Mouse (Mus musculus): ENCODE data around the gene Srrt. TPM values are rescaled to one million over a fixed set of nuclear protein-coding genes. Genes with fewer than 3 reads are reported as not detected.

Gene Srrt
- 185 and 194 TPM in 2 replicates for polyA plus RNA-seq (2012; rRNA removed)

GRCm38 (mm10) chr5:137307071-137307912, at the start of gene Srrt:
Gene Srrt, minus strand, starts transcription at chr5:137307674.

DNA sequence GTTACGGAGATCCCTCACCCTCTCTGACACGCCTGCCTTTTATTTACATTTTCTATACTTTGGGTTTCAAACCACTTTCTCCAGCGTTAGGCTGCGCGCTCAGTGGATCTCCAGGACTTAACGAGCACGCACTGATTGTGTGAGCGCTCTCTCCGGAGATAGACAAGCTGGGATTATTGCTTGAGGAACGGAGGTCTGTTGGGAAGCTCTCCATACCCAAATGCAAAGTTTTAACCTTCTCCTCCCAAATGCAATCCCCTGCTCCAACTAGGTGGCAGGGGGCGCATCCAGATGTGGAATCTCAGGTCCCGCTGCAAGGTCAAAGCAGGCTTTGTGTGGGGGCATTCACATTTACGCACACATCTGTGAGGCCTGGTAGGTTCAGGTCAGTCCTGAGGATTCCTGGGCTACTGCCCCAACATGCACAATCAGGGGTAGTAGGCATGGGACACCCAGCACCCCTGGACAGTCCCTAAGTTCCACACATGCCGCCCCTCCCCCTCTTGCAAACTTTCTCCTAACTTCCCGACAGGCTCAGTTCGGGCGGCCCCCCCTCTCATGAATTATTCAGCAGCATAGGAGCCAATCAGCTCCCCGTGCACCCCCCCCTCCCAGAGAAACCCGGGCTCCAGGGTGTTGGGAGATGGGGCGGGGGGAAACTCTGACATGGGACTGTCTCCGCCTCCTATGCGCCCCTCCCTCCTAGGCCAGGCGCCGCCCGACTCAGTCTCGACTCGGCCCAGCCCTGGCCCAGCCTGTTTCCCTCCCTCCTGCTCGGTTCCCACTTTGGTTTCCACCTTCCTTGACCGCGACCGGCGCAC, 42.1 kb upstream of the Srrt start, which contains the start of gene Ephb4:
TSS of gene Ephb4 (plus strand) at position 726 of the 821 bp plus-strand sequence.

DNA sequence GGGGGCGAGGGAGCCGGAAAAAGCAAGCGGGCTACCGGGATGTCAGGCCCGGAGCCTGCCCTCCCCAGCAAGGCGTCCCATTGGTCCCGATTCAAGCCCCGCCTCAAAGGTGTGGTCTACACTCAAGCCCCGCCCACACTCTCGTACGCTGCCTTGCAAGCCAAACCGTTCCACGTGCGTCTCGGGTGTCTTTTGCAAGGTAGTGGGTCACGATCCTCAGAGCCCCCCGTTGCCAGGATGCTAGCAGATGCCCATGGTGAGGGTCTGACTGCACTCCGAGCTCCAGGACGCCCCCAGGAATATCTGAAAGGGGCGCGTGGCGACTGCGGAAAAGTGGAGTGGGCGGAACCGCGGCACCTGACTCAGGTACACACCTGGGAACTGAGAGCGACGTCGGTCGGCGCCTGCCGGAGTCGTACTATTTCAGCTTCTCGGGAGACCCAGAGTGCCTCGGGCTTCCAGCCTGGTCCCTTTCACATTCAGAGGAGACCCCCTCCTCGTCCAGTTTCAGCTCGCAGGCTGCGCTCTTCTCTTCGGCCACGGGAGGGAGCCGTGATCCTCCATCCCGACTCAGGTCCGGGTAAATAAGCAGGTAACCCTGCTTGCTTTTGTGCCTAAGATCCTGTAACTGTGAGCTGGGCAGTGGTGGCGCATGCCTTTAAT, 26.2 kb upstream of the Srrt start, which contains the start of gene Slc12a9:
TSS of gene Slc12a9 (minus strand) at position 86 of the 663 bp plus-strand sequence.

GRCm38 (mm10) chr5:137314193-137315083, 7.0 kb upstream of the Srrt start, which contains the start of gene Trip6:
Gene Trip6, minus strand, starts transcription at chr5:137314404.

GRCm38 (mm10) chr5:137293839-137294743, 13.4 kb downstream of the Srrt start, which contains the start of gene Ufsp1:
Gene Ufsp1, plus strand, starts transcription at chr5:137294629.

DNA sequence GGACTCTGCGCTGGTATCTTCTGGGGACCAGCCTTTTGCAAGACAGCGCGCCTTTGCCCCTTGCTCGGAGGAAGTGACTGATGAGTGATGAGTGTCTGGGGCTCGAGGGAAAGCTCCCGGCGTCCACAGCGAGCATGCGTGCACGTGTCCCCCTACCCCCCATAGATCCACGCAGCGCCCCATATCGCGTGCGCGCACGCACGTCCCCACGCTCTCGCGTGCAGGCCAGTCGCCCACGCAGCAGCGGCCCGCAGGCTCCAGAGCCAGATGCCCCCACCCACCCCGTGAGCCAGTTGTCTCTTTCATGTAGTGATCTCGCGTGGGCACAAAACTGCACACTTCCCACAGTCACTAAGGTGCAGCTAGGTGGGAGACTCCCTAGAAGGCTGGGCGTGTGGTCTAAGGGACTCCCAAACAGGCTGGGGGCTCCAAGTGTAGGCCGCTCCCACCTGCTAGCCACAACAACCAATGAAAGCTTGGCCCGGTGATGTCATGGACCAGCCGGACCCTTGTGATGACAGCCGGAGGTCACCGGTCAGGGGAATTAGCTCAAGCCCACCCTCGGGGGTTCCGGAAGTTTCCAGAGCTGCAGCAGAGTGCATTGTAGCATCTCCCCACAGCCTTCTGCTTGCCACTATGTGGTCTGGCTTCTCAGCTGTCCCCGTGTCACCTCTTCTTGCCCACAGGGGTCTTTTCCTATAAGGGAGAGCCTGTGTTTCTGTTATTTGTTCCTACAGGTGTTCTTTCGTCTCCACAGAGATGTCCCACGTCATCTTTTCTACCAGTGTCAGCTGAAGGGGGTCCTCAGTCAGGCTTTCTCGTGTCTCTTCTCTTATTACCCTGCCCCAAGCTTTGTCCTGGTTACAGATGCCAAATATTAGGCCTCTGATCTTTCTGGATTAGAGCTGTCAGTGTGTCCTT, 20.2 kb downstream of the Srrt start, which contains the start of gene Ache:
TSS of gene Ache (plus strand) at position 488 of the 921 bp plus-strand sequence.

Other genes starting within 250 kb of the Srrt start
- gene Serpine1, start 235.4 kb downstream of the Srrt start, polyA plus RNA-seq (2012; rRNA removed): 2.3 and 5.1 TPM in 2 replicates
- 1.0 and 1.1 TPM in 2 replicates for gene Trim56, start 191.5 kb downstream of the Srrt start, polyA plus RNA-seq (2012; rRNA removed)
- not detected in 2 replicates for gene Muc3, start 158.4 kb downstream of the Srrt start, polyA plus RNA-seq (2012; rRNA removed)
- 2.2 and 2.3 TPM in 2 replicates for gene Muc3a, start 95.3 kb downstream of the Srrt start, polyA plus RNA-seq (2012; rRNA removed)
- 47.9 and 50.7 TPM in 2 replicates for gene Ache, start 20.2 kb downstream of the Srrt start, polyA plus RNA-seq (2012; rRNA removed)
- gene Ufsp1, start 13.0 kb downstream of the Srrt start, polyA plus RNA-seq (2012; rRNA removed): 14.0 and 15.7 TPM in 2 replicates
- gene Trip6, start 6.7 kb upstream of the Srrt start, polyA plus RNA-seq (2012; rRNA removed): 14.2 and 15.1 TPM in 2 replicates
- gene Slc12a9, start 25.9 kb upstream of the Srrt start, polyA plus RNA-seq (2012; rRNA removed): 31.4 and 33.2 TPM in 2 replicates
- gene Ephb4, start 42.4 kb upstream of the Srrt start, polyA plus RNA-seq (2012; rRNA removed): 8.0 and 9.6 TPM in 2 replicates
- gene Zan, start 169.4 kb upstream of the Srrt start, polyA plus RNA-seq (2012; rRNA removed): 0.45 and 0.57 TPM in 2 replicates
- 70.9 and 72.2 TPM in 2 replicates for gene Pop7, start 194.8 kb upstream of the Srrt start, polyA plus RNA-seq (2012; rRNA removed)
- gene Gigyf1, start 210.9 kb upstream of the Srrt start, polyA plus RNA-seq (2012; rRNA removed): 50.1 and 51.6 TPM in 2 replicates
- not detected in 2 replicates for gene Epo, start 225.6 kb upstream of the Srrt start, polyA plus RNA-seq (2012; rRNA removed)
- 906 and 968 TPM in 2 replicates for gene Gnb2, start 225.8 kb upstream of the Srrt start, polyA plus RNA-seq (2012; rRNA removed)
- gene Actl6b, start 245.8 kb upstream of the Srrt start, polyA plus RNA-seq (2012; rRNA removed): 310 and 353 TPM in 2 replicates